Mouse (Mus musculus) C2C12 (cell line): ENCODE measurements around the gene Tbc1d10c. TPM values are rescaled to one million over a fixed set of nuclear protein-coding genes. Genes with fewer than 3 reads are reported as not detected.
A peak's percentile ranks its signal among the peaks of the same experiment; 100 is the strongest.
"Not testable (repeated sequence)": the region's sequence is repeated elsewhere in the genome, so short reads cannot be mapped to it uniquely, and the experiment has no call there.

ENCODE experiments used
- H3K27me3 ChIP-seq: one replicate; pipeline ENCODE4 v1.6.1; 2011; ENCODE audit not compliant: control insufficient read depth, insufficient read depth, insufficient read length
- H3K36me3 ChIP-seq: one replicate; pipeline ENCODE4 v1.6.1; 2011; ENCODE audit not compliant: control insufficient read depth, insufficient read depth
- H3K4me3 ChIP-seq: one replicate; pipeline ENCODE4 v1.5.1; 2011; ENCODE audit warnings: mild to moderate bottlenecking, control low read depth; ENCODE audit not compliant: poor library complexity, insufficient read depth, severe bottlenecking
- H3K79me2 ChIP-seq: one replicate; pipeline ENCODE4 v1.6.1; 2011; ENCODE audit not compliant: control insufficient read depth, insufficient read depth
- H3K79me3 ChIP-seq: one replicate; pipeline ENCODE4 v1.6.1; 2011; ENCODE audit warnings: low read depth, control low read depth
- H3ac ChIP-seq: one replicate; pipeline ENCODE3; 2011; ENCODE audit warnings: low read depth; ENCODE audit not compliant: control insufficient read depth, insufficient read length
- CEBPB ChIP-seq: IDR thresholded peaks from one replicate; pipeline ENCODE4 v1.6.1; 2011; ENCODE audit warnings: low read depth, mild to moderate bottlenecking, control low read depth, moderate library complexity
- CTCF ChIP-seq: IDR thresholded peaks from one replicate; pipeline ENCODE4 v1.5.1; 2011; ENCODE audit not compliant: control insufficient read depth, insufficient read depth, insufficient read length
- FOSL1 ChIP-seq: IDR thresholded peaks from one replicate; pipeline ENCODE4 v1.8.0; 2011; ENCODE audit warnings: mild to moderate bottlenecking, low read length; ENCODE audit not compliant: poor library complexity, insufficient read depth, severe bottlenecking
- MAX ChIP-seq: IDR thresholded peaks from one replicate; pipeline ENCODE4 v1.6.1; 2011; ENCODE audit warnings: mild to moderate bottlenecking, control low read depth
- MYOD1 ChIP-seq: IDR thresholded peaks from one replicate; pipeline ENCODE4 v1.6.1; 2011; ENCODE audit warnings: low read depth; ENCODE audit not compliant: control insufficient read depth, insufficient read length
- MYOG ChIP-seq: IDR thresholded peaks from one replicate; pipeline ENCODE4 v1.6.1; 2011; ENCODE audit not compliant: control insufficient read depth, insufficient read length; ENCODE audit errors: extremely low read depth
- USF1 ChIP-seq: IDR thresholded peaks from one replicate; pipeline ENCODE4 v1.6.1; 2011; ENCODE audit warnings: low read depth, mild to moderate bottlenecking, control low read depth, moderate library complexity
- microRNA-seq: library from miRNA; unstranded; fragments of <30 nt; microRNA quantifications from one replicate; pipeline ENCODE4, GENCODE M21; 2019; ENCODE audit warnings: borderline microRNAs expressed
- polyA plus RNA-seq: library from polyadenylated mRNA; unstranded; fragments of >200 nt; fragmentation: generic; extraction: Trizol; gene quantifications from one replicate; pipeline ENCODE4 v1.2.1, GENCODE M21; 2012; ENCODE audit warnings: missing spikeins

The Tbc1d10c gene
- polyA plus RNA-seq, 1 experiment = 0.26 TPM

DNA sequence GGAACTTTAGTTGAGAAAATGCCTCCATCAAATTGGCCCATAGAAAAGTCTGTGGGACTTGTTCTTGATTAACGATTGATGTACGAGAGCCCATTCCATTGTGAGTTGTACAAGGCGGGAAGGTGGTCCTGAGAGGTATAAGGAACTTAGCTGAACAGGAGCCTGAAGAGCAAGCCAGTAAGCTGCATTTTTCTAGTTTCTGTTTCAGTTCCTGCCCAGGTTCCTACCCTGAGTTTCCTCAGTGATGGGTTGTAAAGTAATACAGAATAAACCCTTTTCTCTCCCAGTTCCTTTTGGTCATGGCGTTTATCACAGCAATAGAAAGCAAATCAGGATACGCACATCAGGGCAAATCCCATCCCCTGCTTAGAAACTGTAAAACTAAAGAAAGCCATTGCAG, 53.2 kb downstream of the Tbc1d10c start:
- no peaks in the 10 kb centered on the region for H3K79me3 ChIP-seq

DNA sequence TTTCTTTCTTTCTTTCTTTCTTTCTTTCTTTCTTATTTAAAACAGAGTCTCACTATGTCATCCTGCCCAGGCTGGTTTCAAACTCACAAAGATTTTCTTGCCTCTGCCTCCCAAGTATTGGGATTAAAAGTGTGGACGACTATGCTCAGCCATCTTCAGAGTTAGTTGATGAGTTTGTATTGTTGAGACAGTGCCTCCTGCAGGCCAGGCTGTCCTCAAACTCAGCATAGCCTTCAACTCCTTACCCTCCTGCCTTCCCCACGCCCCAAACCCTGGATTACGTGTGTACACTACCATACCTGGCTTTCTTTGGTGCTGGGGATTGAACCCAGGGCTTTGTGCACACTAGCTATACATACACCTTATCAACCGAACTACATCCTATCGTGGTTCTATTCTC, 54.6 kb downstream of the Tbc1d10c start:
- TF ChIP-seq CTCF (no peak), MAX (no peak), CEBPB (no peak), FOSL1 (no peak), MYOG (no peak), USF1 (no peak), MYOD1 (no peak)
- H3K4me3 ChIP-seq = no peak overlapping the region
- peaks cover 12% of the 10 kb centered on the region for H3K36me3 ChIP-seq
- H3ac ChIP-seq = no peak overlapping the region
- no peaks in the 10 kb centered on the region for H3K79me3 ChIP-seq
- H3K27me3 ChIP-seq = no peaks in the 10 kb centered on the region
- H3K79me2 ChIP-seq = no peaks in the 10 kb centered on the region

More for the DNA sequence above, 53.2 kb downstream of the Tbc1d10c start:
- no peak overlapping the region for H3ac ChIP-seq
- TF ChIP-seq CEBPB = no peak
- TF ChIP-seq USF1 = no peak
- no peak for TF ChIP-seq CTCF
- TF ChIP-seq MYOG = no peak
- no peak for TF ChIP-seq MAX
- no peak for TF ChIP-seq MYOD1
- TF ChIP-seq FOSL1 = no peak
- no peaks in the 10 kb centered on the region for H3K27me3 ChIP-seq
- peaks cover 5% of the 10 kb centered on the region for H3K36me3 ChIP-seq
- H3K79me2 ChIP-seq = no peaks in the 10 kb centered on the region
- H3K4me3 ChIP-seq = no peak overlapping the region

DNA sequence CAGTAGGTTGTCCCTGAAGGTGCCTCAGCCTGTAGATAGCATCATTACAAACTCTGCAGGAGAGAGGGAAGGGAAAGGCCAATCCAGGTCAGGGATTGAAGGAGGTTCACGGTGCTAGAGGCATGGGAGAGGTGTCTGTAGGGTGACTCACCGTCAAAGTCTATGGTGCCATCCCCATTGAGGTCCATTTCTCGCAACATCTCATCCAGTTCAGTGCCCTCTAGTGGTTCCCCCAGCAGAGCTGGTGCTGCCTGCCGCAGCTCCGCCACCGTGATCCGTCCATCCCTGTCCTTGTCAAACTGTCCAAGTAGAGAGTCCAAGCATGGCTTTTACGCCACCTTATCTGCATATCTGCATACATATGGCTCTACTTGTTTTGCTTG, 55.1 kb downstream of the Tbc1d10c start:
- not testable (repeated sequence) for H3K79me3 ChIP-seq, H3K79me2 ChIP-seq, H3K27me3 ChIP-seq, H3K4me3 ChIP-seq, H3ac ChIP-seq
- peak; percentile 16 for TF ChIP-seq CTCF
- peaks cover 12% of the 10 kb centered on the region for H3K36me3 ChIP-seq

DNA sequence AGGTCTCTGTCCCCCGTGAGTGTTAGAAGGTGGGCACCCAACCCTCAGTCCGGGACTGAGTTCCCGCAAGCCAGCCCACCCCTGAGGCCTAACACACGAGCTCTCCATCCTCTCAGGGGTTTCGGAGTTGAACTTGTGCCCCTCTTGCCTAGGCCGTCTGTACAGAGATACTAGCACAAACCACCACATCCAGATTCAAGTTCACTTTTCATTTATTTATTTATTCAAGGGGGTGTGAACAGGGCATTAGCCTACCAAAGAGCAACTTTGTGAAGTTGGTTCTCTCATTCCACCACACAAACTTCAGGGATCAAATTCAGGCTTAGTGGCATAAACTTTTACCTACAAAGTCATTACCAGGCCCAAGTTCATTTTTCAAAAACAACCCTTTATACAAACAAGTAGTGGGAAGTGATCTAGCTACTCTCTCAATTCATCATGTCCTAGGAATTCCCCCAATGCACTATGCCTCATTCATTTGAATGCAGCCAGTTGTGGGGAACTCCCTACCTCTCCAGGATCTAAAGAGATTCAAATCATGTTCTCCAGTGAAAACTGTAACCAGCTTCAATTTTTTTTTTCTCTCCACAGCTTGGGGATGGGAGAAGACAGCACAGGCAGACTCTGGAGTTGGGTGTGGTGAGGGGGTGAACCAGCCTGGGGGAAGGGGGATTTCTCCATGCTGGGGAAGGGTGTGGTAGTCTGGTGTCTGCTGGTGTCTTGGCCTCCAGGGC, 55.7 kb downstream of the Tbc1d10c start:
- not testable (repeated sequence) for H3K79me3 ChIP-seq, H3K79me2 ChIP-seq, H3K4me3 ChIP-seq, H3ac ChIP-seq, H3K27me3 ChIP-seq
- H3K36me3 ChIP-seq = peaks cover 12% of the 10 kb centered on the region

DNA sequence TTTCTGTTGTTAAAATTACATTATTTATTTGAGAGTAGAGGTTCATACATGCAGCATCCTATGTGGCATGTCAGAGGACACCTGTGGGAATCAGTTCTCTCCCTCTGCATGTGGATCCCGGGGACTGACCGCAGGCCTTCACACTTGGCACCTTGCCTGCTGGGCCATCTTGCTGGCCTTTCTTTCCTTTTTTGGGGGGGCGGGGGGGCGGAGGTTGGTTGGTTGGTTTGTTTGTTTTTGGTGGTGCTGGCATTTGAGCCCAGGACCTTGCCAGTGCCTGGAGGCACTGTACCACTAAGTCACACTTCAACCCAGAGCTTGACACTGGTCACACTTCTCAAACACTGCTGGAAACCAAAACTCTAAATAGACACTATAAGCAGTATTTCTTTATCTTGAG, 56.7 kb downstream of the Tbc1d10c start:
- H3K36me3 ChIP-seq = peaks cover 12% of the 10 kb centered on the region
- no peaks in the 10 kb centered on the region for H3K79me3 ChIP-seq
- H3ac ChIP-seq = no peak overlapping the region
- H3K4me3 ChIP-seq = no peak overlapping the region
- no peaks in the 10 kb centered on the region for H3K79me2 ChIP-seq
- TF ChIP-seq MAX (no peak), MYOD1 (no peak), USF1 (no peak), CEBPB (no peak), FOSL1 (no peak), MYOG (no peak)
- no peaks in the 10 kb centered on the region for H3K27me3 ChIP-seq

Small RNAs within 50 kb of the gene (microRNA-seq; reads per million reads assigned to microRNA genes)
- not detected for gene Gm26115

Other genes with a start within 250 kb of the Tbc1d10c start
- not detected for gene Aldh3b3, start 232.6 kb downstream of the Tbc1d10c start, polyA plus RNA-seq
- gene Aldh3b2, start 219.0 kb downstream of the Tbc1d10c start, polyA plus RNA-seq = not detected
- 3.5 TPM for gene Acy3, start 204.7 kb downstream of the Tbc1d10c start, polyA plus RNA-seq
- 0.02 TPM for gene Tbx10, start 198.5 kb downstream of the Tbc1d10c start, polyA plus RNA-seq
- gene Nudt8, start 190.7 kb downstream of the Tbc1d10c start, polyA plus RNA-seq = 28.1 TPM
- gene Gm49405, start 190.7 kb downstream of the Tbc1d10c start, polyA plus RNA-seq = 0.28 TPM
- gene Doc2g, start 188.0 kb downstream of the Tbc1d10c start, polyA plus RNA-seq = 0.98 TPM
- 254 TPM for gene Ndufv1, start 178.5 kb downstream of the Tbc1d10c start, polyA plus RNA-seq
- gene Gstp1, start 153.3 kb downstream of the Tbc1d10c start, polyA plus RNA-seq = 863 TPM
- 7.2 TPM for gene Gstp2, start 145.3 kb downstream of the Tbc1d10c start, polyA plus RNA-seq
- gene Gstp3, start 131.7 kb downstream of the Tbc1d10c start, polyA plus RNA-seq = 0.09 TPM
- gene Cabp2, start 109.7 kb downstream of the Tbc1d10c start, polyA plus RNA-seq = not detected
- gene Cdk2ap2, start 94.1 kb downstream of the Tbc1d10c start, polyA plus RNA-seq = 134 TPM
- gene Pitpnm1, start 91.3 kb downstream of the Tbc1d10c start, polyA plus RNA-seq = 43.1 TPM
- gene Aip, start 65.4 kb downstream of the Tbc1d10c start, polyA plus RNA-seq = 208 TPM
- gene Gpr152, start 51.5 kb downstream of the Tbc1d10c start, polyA plus RNA-seq = not detected
- gene Cabp4, start 47.3 kb downstream of the Tbc1d10c start, polyA plus RNA-seq = 0.04 TPM
- 257 TPM for gene Coro1b, start 42.7 kb downstream of the Tbc1d10c start, polyA plus RNA-seq
- 5.8 TPM for gene Ptprcap, start 37.7 kb downstream of the Tbc1d10c start, polyA plus RNA-seq
- gene Rps6kb2, start 27.9 kb downstream of the Tbc1d10c start, polyA plus RNA-seq = 19.7 TPM
- 2.1 TPM for gene Carns1, start 15.8 kb downstream of the Tbc1d10c start, polyA plus RNA-seq
- gene Ppp1ca, start 781 bp upstream of the Tbc1d10c start, polyA plus RNA-seq = 819 TPM
- 33.3 TPM for gene Rad9a, start 10.4 kb upstream of the Tbc1d10c start, polyA plus RNA-seq
- 24.8 TPM for gene Clcf1, start 23.0 kb upstream of the Tbc1d10c start, polyA plus RNA-seq
- 0.90 TPM for gene AC109138.7, start 23.1 kb upstream of the Tbc1d10c start, polyA plus RNA-seq
- gene Pold4, start 40.6 kb upstream of the Tbc1d10c start, polyA plus RNA-seq = 112 TPM
- gene Ssh3, start 77.9 kb upstream of the Tbc1d10c start, polyA plus RNA-seq = 0.34 TPM
- gene Ankrd13d, start 91.9 kb upstream of the Tbc1d10c start, polyA plus RNA-seq = 2.2 TPM
- 56.6 TPM for gene Grk2, start 114.9 kb upstream of the Tbc1d10c start, polyA plus RNA-seq
- gene Kdm2a, start 207.0 kb upstream of the Tbc1d10c start, polyA plus RNA-seq = 24.0 TPM
- gene Rhod, start 248.1 kb upstream of the Tbc1d10c start, polyA plus RNA-seq = 65.1 TPM